Mouse (Mus musculus) myocyte (in vitro differentiated cells): ENCODE results near the gene Pakap.

Experiments
- E2F4 ChIP-seq: IDR thresholded peaks from one replicate; pipeline ENCODE4 v1.6.1; 2011; ENCODE audit warnings: mild to moderate bottlenecking, control low read depth, moderate library complexity; ENCODE audit not compliant: insufficient read depth
- MYOG ChIP-seq, 3 experiments: IDR thresholded peaks; one replicate each; pipeline ENCODE4 v1.6.1; 2011; ENCODE audit warnings: control low read depth in 2 of 3, low read depth in 2 of 3, mild to moderate bottlenecking in 2 of 3; ENCODE audit not compliant: insufficient read length in 2 of 3, control insufficient read depth in 1 of 3, insufficient read depth in 1 of 3
- POLR2A ChIP-seq: IDR thresholded peaks from one replicate; pipeline ENCODE4 v1.6.1; 2011; ENCODE audit warnings: low read depth, mild to moderate bottlenecking, control low read depth, moderate library complexity; ENCODE audit not compliant: insufficient read length
- TCF12 ChIP-seq: IDR thresholded peaks from one replicate; pipeline ENCODE4 v1.6.1; 2011; ENCODE audit warnings: mild to moderate bottlenecking, control low read depth; ENCODE audit not compliant: poor library complexity, insufficient read depth, severe bottlenecking
- TCF3 ChIP-seq: IDR thresholded peaks from one replicate; pipeline ENCODE4 v1.6.1; 2011; ENCODE audit warnings: low read depth, control low read depth; ENCODE audit not compliant: insufficient read length
- USF1 ChIP-seq: IDR thresholded peaks from one replicate; pipeline ENCODE4 v1.6.1; 2011; ENCODE audit warnings: low read depth, mild to moderate bottlenecking, control low read depth, moderate library complexity

- no peak for TF ChIP-seq MYOG (IDR thresholded peaks at IDR 0.05; ENCODE audit: control insufficient read depth in 1 of 3, insufficient read depth in 1 of 3, insufficient read length in 2 of 3, low read depth in 2 of 3)
- TF ChIP-seq POLR2A = no peak
- no peak for TF ChIP-seq E2F4
- no peak for TF ChIP-seq USF1
- no peak for TF ChIP-seq TCF3
- TF ChIP-seq TCF12 = no peak
These were observed 324.1 kb downstream of the Pakap start for GRCm38 (mm10) chr4:57892001-57892586.
